Mouse (Mus musculus) megakaryocyte, embryonic 14.5 days (primary cell): ENCODE measurements around the gene Plxdc1.

Source experiments
- FLI1 ChIP-seq: IDR thresholded peaks from 2 replicates; pipeline ENCODE4 v1.6.1; 2012; ENCODE audit warnings: low read length, inconsistent platforms, mixed read lengths
- GATA1 ChIP-seq: IDR thresholded peaks from 3 replicates; pipeline ENCODE4 v1.6.1; 2012; ENCODE audit warnings: mixed read lengths, low read length, inconsistent platforms, borderline replicate concordance

DNA sequence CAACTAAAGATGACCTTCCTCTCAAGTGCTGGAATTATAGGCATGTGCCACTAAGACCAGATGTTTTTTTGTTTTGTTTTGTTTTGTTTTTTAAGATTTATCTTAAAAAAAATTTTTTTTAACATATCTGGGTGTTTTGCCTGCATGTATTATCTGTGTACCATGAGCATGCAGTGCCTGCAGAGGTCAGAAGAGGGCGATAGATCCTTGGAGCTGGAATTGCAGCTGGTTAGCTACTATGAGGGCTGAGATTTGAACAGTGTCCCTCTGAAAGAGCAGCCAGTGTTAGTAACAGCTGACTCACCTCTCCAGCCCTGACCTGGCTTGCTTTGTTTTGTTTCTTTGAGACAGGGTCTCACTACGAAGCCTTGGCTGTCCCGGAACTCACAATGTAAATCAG, 49.5 kb downstream of the Plxdc1 start:
- TF ChIP-seq GATA1 (no peak), FLI1 (no peak)
